Mouse (Mus musculus) G1E (cell line): ENCODE measurements around the gene Kcnk3.

Experiments
- CTCF ChIP-seq: IDR thresholded peaks from 2 replicates; pipeline ENCODE4 v1.5.1; 2012; ENCODE audit warnings: low read depth, low read length, inconsistent platforms, mixed read lengths
- GATA1 ChIP-seq: IDR thresholded peaks from 2 replicates; pipeline ENCODE4 v1.6.1; 2012; ENCODE audit warnings: borderline replicate concordance, low read length, inconsistent platforms, mixed read lengths
- GATA2 ChIP-seq: IDR thresholded peaks from 2 replicates; pipeline ENCODE4 v1.6.1; 2012; ENCODE audit warnings: low read depth, low read length, inconsistent platforms, borderline replicate concordance
- POLR2AphosphoS5 ChIP-seq: IDR thresholded peaks from 2 replicates; pipeline ENCODE4 v1.6.1; 2012; ENCODE audit warnings: low read depth, low read length, inconsistent platforms; ENCODE audit not compliant: insufficient replicate concordance
- TAL1 ChIP-seq: conservative IDR thresholded peaks from 2 replicates; pipeline ENCODE4 v1.6.1; 2012; ENCODE audit warnings: low read depth, low read length, inconsistent platforms, mixed read lengths

DNA sequence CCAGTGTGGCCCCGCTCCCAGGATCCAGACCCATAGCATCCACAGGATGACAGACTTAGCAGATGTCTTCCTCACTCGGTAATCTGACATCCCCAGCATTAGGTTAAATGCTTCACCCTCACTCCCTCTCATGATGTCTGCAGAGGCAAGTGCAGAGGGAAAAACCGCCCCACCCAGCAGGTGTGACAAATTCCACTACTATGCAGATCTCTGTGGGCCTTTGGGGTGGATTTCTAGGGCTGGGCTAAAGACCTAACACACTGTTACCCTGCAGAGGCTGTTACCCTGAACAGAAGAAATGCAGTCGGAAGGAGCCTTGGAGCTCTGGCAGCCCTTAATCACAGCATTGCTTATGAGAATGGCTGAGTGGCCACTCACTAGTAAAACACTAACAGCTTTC lies 71.1 kb downstream of the Kcnk3 start:
- TF ChIP-seq GATA1 (no peak), CTCF (no peak), POLR2AphosphoS5 (no peak), TAL1 (no peak), GATA2 (no peak)
